Mouse (Mus musculus) midbrain, embryonic 15.5 days (tissue): ENCODE data around the gene Rnf217. TPM values are rescaled to one million over a fixed set of nuclear protein-coding genes. Genes with fewer than 3 reads are reported as not detected.

ENCODE experiments used
- ATAC-seq: fragments of 200-750 bp; cut with Nextera tagmentation; replicated peaks from 2 replicates; pipeline ENCODE4 v1.8.0; 2017; ENCODE audit warnings: moderate TSS enrichment
- H3K27ac ChIP-seq: fragments of 300-500 bp; sonication (generic); 2 replicates; pipeline ENCODE4 v1.5.1; 2015; ENCODE audit warnings: mild to moderate bottlenecking, inconsistent platforms
- H3K27me3 ChIP-seq: fragments of 300-500 bp; sonication (generic); replicated peaks from 2 replicates; pipeline ENCODE4 v1.6.1; 2015; ENCODE audit warnings: inconsistent platforms
- H3K36me3 ChIP-seq: fragments of 300-500 bp; sonication (generic); replicated peaks from 2 replicates; pipeline ENCODE4 v1.6.1; 2015; ENCODE audit warnings: inconsistent platforms
- H3K4me1 ChIP-seq: fragments of 300-500 bp; sonication (generic); 2 replicates; pipeline ENCODE4 v1.6.1; 2015; ENCODE audit warnings: inconsistent platforms
- H3K4me2 ChIP-seq: fragments of 300-500 bp; sonication (generic); 2 replicates; pipeline ENCODE4 v1.6.1; 2015; ENCODE audit warnings: inconsistent platforms, mild to moderate bottlenecking, moderate library complexity
- H3K4me3 ChIP-seq: fragments of 300-500 bp; sonication (generic); 2 replicates; pipeline ENCODE4 v1.5.1; 2015; ENCODE audit warnings: mild to moderate bottlenecking, inconsistent platforms
- H3K9ac ChIP-seq: fragments of 300-500 bp; sonication (generic); 2 replicates; pipeline ENCODE4 v1.6.1; 2015; ENCODE audit warnings: mild to moderate bottlenecking, inconsistent platforms
- H3K9me3 ChIP-seq: fragments of 300-500 bp; sonication (generic); 2 replicates; pipeline ENCODE4 v1.6.1; 2016; ENCODE audit warnings: inconsistent platforms
- WGBS: fragments of 180-500 bp; shearing (Covaris S2); methylation state at CpG from one replicate; pipeline ENCODE4 v1.1.7; 2015; ENCODE audit warnings: mixed read lengths; 5-methylcytosine and 5-hydroxymethylcytosine counted together
- polyA plus RNA-seq: library from polyadenylated mRNA; unstranded; fragments of >200 nt; fragmentation: Nextera tagmentation; extraction: Ambion mirVana; gene quantifications from 2 replicates; pipeline ENCODE4 v1.2.1, GENCODE M21; 2015

The Rnf217 gene
- polyA plus RNA-seq, 1 experiment from 2014 or later: 1.7 TPM

- no peaks in the 10 kb centered on the region for H3K9me3 ChIP-seq
- no peak overlapping the region for H3K4me3 ChIP-seq
- no peak overlapping the region for H3K27ac ChIP-seq
- 85% methylated on average over 4 of the region's 4 CpGs for WGBS
- H3K36me3 ChIP-seq: no peaks in the 10 kb centered on the region
- no peak overlapping the region for H3K4me2 ChIP-seq
- no peak for ATAC-seq
- no peaks in the 10 kb centered on the region for H3K4me1 ChIP-seq
- H3K9ac ChIP-seq: no peak overlapping the region
- no peaks in the 10 kb centered on the region for H3K27me3 ChIP-seq
Measured at GRCm38 (mm10) chr10:31465424-31465823, 143.6 kb downstream of the Rnf217 start.

- no peak for ATAC-seq
- Histone ChIP-seq H3K27ac (no peak overlapping the region), H3K4me1 (no peaks in the 10 kb centered on the region), H3K36me3 (no peaks in the 10 kb centered on the region), H3K9me3 (no peaks in the 10 kb centered on the region), H3K27me3 (no peaks in the 10 kb centered on the region), H3K4me3 (no peak overlapping the region), H3K4me2 (no peak overlapping the region), H3K9ac (no peak overlapping the region)
- 92% methylated on average over 2 of the region's 2 CpGs for WGBS
Measured at GRCm38 (mm10) chr10:31463044-31463443, 145.9 kb downstream of the Rnf217 start.

GRCm38 (mm10) chr10:31456806-31457205 is 152.2 kb downstream of the Rnf217 start:
- no peaks in the 10 kb centered on the region for H3K9me3 ChIP-seq
- H3K27me3 ChIP-seq: no peaks in the 10 kb centered on the region
- H3K4me1 ChIP-seq: no peaks in the 10 kb centered on the region
- H3K27ac ChIP-seq: no peak overlapping the region
- no peak overlapping the region for H3K4me3 ChIP-seq
- H3K36me3 ChIP-seq: no peaks in the 10 kb centered on the region
- ATAC-seq: no peak
- H3K9ac ChIP-seq: no peak overlapping the region
- WGBS: 32% methylated on average over 1 of the region's 1 CpGs
- H3K4me2 ChIP-seq: no peak overlapping the region

- Histone ChIP-seq H3K27ac (no peak overlapping the region), H3K36me3 (no peaks in the 10 kb centered on the region), H3K4me2 (no peak overlapping the region), H3K4me1 (0 out of 2 replicates have a peak, but pooled peaks cover 4% of the 10 kb centered on the region), H3K27me3 (no peaks in the 10 kb centered on the region), H3K9me3 (no peaks in the 10 kb centered on the region), H3K9ac (no peak overlapping the region), H3K4me3 (no peak overlapping the region)
- WGBS: 52% methylated on average over 1 of the region's 1 CpGs
- ATAC-seq: no peak
Measured at GRCm38 (mm10) chr10:31447083-31447482, 161.9 kb downstream of the Rnf217 start.

GRCm38 (mm10) chr10:31445291-31446124 is 163.5 kb downstream of the Rnf217 start, which contains the start of gene Tpd52l1:
Gene Tpd52l1, minus strand, starts transcription at chr10:31445958.
- WGBS: under 1% methylated on average over 59 of the region's 59 CpGs
- no peak within 1 kb of the TSS for H3K27ac ChIP-seq
- peak; percentile 100 for ATAC-seq

GRCm38 (mm10) chr10:31444206-31444605 is 164.8 kb downstream of the Rnf217 start:
- H3K9ac ChIP-seq: no peak overlapping the region
- no peaks in the 10 kb centered on the region for H3K36me3 ChIP-seq
- no peak for ATAC-seq
- no peak overlapping the region for H3K27ac ChIP-seq
- 67% methylated on average over 7 of the region's 7 CpGs for WGBS
- no peaks in the 10 kb centered on the region for H3K9me3 ChIP-seq
- H3K27me3 ChIP-seq: no peaks in the 10 kb centered on the region
- no peak overlapping the region for H3K4me3 ChIP-seq
- 0 out of 2 replicates have a peak, but pooled peaks cover 4% of the 10 kb centered on the region for H3K4me1 ChIP-seq
- H3K4me2 ChIP-seq: no peak overlapping the region

More at GRCm38 (mm10) chr10:31445291-31446124, 163.5 kb downstream of the Rnf217 start, which contains the start of gene Tpd52l1:
- H3K4me1 ChIP-seq: 0 out of 2 replicates have a peak, but pooled peaks cover 4% of the 10 kb centered on the region
- no peaks in the 10 kb centered on the region for H3K36me3 ChIP-seq
- no peaks in the 10 kb centered on the region for H3K27me3 ChIP-seq
- peak within 1 kb of the TSS; percentile 52 for H3K9ac ChIP-seq
- peak within 1 kb of the TSS; percentile 77 for H3K4me3 ChIP-seq
- no peaks in the 10 kb centered on the region for H3K9me3 ChIP-seq
- H3K4me2 ChIP-seq: peak within 1 kb of the TSS; percentile 93

Other genes starting within 250 kb of the Rnf217 start
- 35.6 and 45.9 TPM in 2 replicates for gene Tpd52l1, start 163.2 kb downstream of the Rnf217 start, polyA plus RNA-seq